Mouse (Mus musculus): ENCODE data around the gene Eif4g2. TPM values are rescaled to one million over a fixed set of nuclear protein-coding genes. Genes with fewer than 3 reads are reported as not detected.

Eif4g2 gene
- total RNA-seq (2023) = 100 to 1,000 TPM; 984 to 989 TPM

GRCm38 (mm10) chr7:111082822-111083732 is at the start of gene Eif4g2:
Eif4g2 (minus strand) TSS chr7:111083030.

GRCm38 (mm10) chr7:111028281-111029045 is 54.4 kb downstream of the Eif4g2 start, which contains the start of gene Ctr9:
Ctr9 (plus strand) TSS chr7:111028951.

Other genes starting within 250 kb of the Eif4g2 start
- gene Rnf141, start 238.6 kb downstream of the Eif4g2 start, total RNA-seq (2023) = 10 to 100 TPM; 29.5 to 35.3 TPM
- gene Lyve1, start 219.8 kb downstream of the Eif4g2 start, total RNA-seq (2023) = under 1 TPM; 0.21 to 0.43 TPM
- under 1 TPM in 1 of 2 experiments, not detected in 1; 0.30 TPM for gene Mrvi1, start 100.6 kb downstream of the Eif4g2 start, total RNA-seq (2023)
- 10 to 100 TPM; 39.1 to 45.9 TPM for gene Ctr9, start 54.1 kb downstream of the Eif4g2 start, total RNA-seq (2023)